Mouse (Mus musculus): ENCODE data around the gene 1700001K19Rik.

GRCm38 (mm10) chr12:110713784-110714183 lies 31.4 kb upstream of the 1700001K19Rik start:
- TF ChIP-seq POLR2A (IDR thresholded peaks at IDR 0.05; ENCODE audit: low read depth, low read length) (no peak), CTCF (IDR thresholded peaks at IDR 0.05; ENCODE audit: extremely low read depth, insufficient read length, insufficient replicate concordance, low read depth, low read length) (peak; percentile 9; the same call in 1 of the 2 replicates)
